Comparison of ENCODE assay signal across 9 mouse cellular contexts in genomic region chr11:117415955-117416354, GRCm38 (mm10).
DNase-seq lines count a peak whose midpoint lies in the region; ATAC-seq lines count a peak whose summit lies in the region.
"Had no signal": no experiment of that assay in that cellular context is flagged by ENCODE, and none has a peak within 500 bp of the region (broad histone marks: within the 10 kb centered on the region; RNA-seq: fewer than 3 reads in every experiment).

No protein-coding gene starts in this region.

- H3K4me1 ChIP-seq in hindbrain, embryonic 13.5 days (replicated peaks) = peaks cover 44% of the 10 kb centered on the region
- peaks cover 59% of the 10 kb centered on the region for H3K4me1 ChIP-seq in limb, embryonic 15.5 days
- H3K4me1 ChIP-seq in stomach, embryonic 14.5 days (ENCODE audit: control insufficient read depth, insufficient read depth, low read length) = peaks cover 23% of the 10 kb centered on the region

- peaks cover 32% of the 10 kb centered on the region for H3K27me3 ChIP-seq in hindbrain, embryonic 13.5 days
- H3K27me3 ChIP-seq in limb, embryonic 15.5 days = peaks cover 27% of the 10 kb centered on the region
- peaks cover 14% of the 10 kb centered on the region; the same call in 1 of the 2 replicates for H3K27me3 ChIP-seq in stomach, embryonic 14.5 days (ENCODE audit: control insufficient read depth, insufficient read depth, low read length)

- H3K4me2 ChIP-seq in hindbrain, embryonic 13.5 days = peak overlapping the region; percentile 53
- H3K4me2 ChIP-seq in limb, embryonic 15.5 days = 0 out of 2 replicates have a peak overlapping the region, but pooled peaks have one; percentile 20
- H3K4me2 ChIP-seq in stomach, embryonic 14.5 days (replicated peaks; ENCODE audit: low read depth, low read length) = 0 out of 2 replicates have a peak overlapping the region, but pooled peaks have one; percentile 55

- H3K9me3 ChIP-seq in hindbrain, embryonic 13.5 days = no peaks in the 10 kb centered on the region
- no peaks in the 10 kb centered on the region for H3K9me3 ChIP-seq in limb, embryonic 15.5 days
- H3K9me3 ChIP-seq in stomach, embryonic 14.5 days (ENCODE audit: control insufficient read depth, low read depth, low read length) = no peaks in the 10 kb centered on the region

- no peaks in the 10 kb centered on the region for H3K36me3 ChIP-seq in hindbrain, embryonic 13.5 days
- H3K36me3 ChIP-seq in limb, embryonic 15.5 days = no peaks in the 10 kb centered on the region
- no peaks in the 10 kb centered on the region for H3K36me3 ChIP-seq in stomach, embryonic 14.5 days (ENCODE audit: control insufficient read depth, insufficient read depth, low read length)

- WGBS in hindbrain, embryonic 13.5 days = 9% methylated on average over 13 of the region's 13 CpGs
- 7% methylated on average over 13 of the region's 13 CpGs for WGBS in limb, embryonic 15.5 days
- WGBS in stomach, embryonic 14.5 days = 7% methylated on average over 13 of the region's 13 CpGs

- H3K27ac ChIP-seq in hindbrain, embryonic 13.5 days = peak overlapping the region; percentile 73; the same call in 1 of the 2 replicates
- no peak overlapping the region for H3K27ac ChIP-seq in limb, embryonic 15.5 days
- no peak overlapping the region for H3K27ac ChIP-seq in stomach, embryonic 14.5 days (ENCODE audit: low read length)
- H3K27ac ChIP-seq: heart, adult 2 months had no signal

- ATAC-seq in hindbrain, embryonic 13.5 days (ENCODE audit: low FRiP score) = no peak
- no peak for ATAC-seq in limb, embryonic 15.5 days (ENCODE audit: insufficient number of reproducible peaks, low FRiP score, low TSS enrichment, low read depth)
- ATAC-seq in stomach, embryonic 14.5 days (ENCODE audit: insufficient number of reproducible peaks, insufficient read depth, low FRiP score, low read depth) = no peak

- no peak overlapping the region for H3K9ac ChIP-seq in hindbrain, embryonic 13.5 days
- H3K9ac ChIP-seq in limb, embryonic 15.5 days = no peak overlapping the region
- H3K9ac ChIP-seq in stomach, embryonic 14.5 days (replicated peaks; ENCODE audit: low read depth, low read length) = no peak overlapping the region

- DNase-seq in kidney, adult 11 months = peak; percentile 24
- no peak for DNase-seq in kidney, adult 18-20 months
- peak; percentile 68 for DNase-seq in adrenal gland, postnatal 10 days
- DNase-seq in cerebellum, postnatal 36 days = no peak
- no peak for DNase-seq in cerebellum, adult 11 months

- H3K4me3 ChIP-seq in hindbrain, embryonic 13.5 days = no peak overlapping the region
- H3K4me3 ChIP-seq in limb, embryonic 15.5 days = no peak overlapping the region
- no peak overlapping the region for H3K4me3 ChIP-seq in stomach, embryonic 14.5 days (ENCODE audit: low read depth, low read length)

Comparison
In these comparisons a context has a peak if more than half of its experiments do, and no peak if none do; other contexts are left out.
1. DNase-seq: peak in kidney, adult 11 months (single experiment) and adrenal gland, postnatal 10 days (single experiment); none in kidney, adult 18-20 months (single experiment), cerebellum, postnatal 36 days (0 of 2) and cerebellum, adult 11 months (single experiment).
2. Peak in every context shown above with its lines, with median percentiles within 50 percentile points of each other: H3K4me2 ChIP-seq.